Mouse (Mus musculus): ENCODE measurements around the gene Olfr222.
A peak's percentile ranks its signal among the peaks of the same experiment; 100 is the strongest.
"Not testable (repeated sequence)": the region's sequence is repeated elsewhere in the genome, so short reads cannot be mapped to it uniquely, and the experiment has no call there.

Olfr222 gene

GRCm38 (mm10) chr11:59576135-59576534, at the start of gene Olfr222:
TSS of gene Olfr222 (minus strand) at chr11:59576235.
- not testable (repeated sequence) for DNase-seq

GRCm38 (mm10) chr11:59624017-59624630, 48.1 kb upstream of the Olfr222 start:
- DNase-seq, result peak; percentile 47

- DNase-seq, result no peak
Measured at GRCm38 (mm10) chr11:59622214-59622613, 46.2 kb upstream of the Olfr222 start.

GRCm38 (mm10) chr11:59616986-59617385, 41.0 kb upstream of the Olfr222 start:
- DNase-seq, result not testable (repeated sequence)

- DNase-seq, result peak; percentile 34
Measured at GRCm38 (mm10) chr11:59614120-59614519, 38.1 kb upstream of the Olfr222 start.

GRCm38 (mm10) chr11:59611646-59612045, 35.6 kb upstream of the Olfr222 start:
- no peak for DNase-seq

GRCm38 (mm10) chr11:59602287-59602686, 26.3 kb upstream of the Olfr222 start:
- DNase-seq, result no peak

GRCm38 (mm10) chr11:59600872-59601271, 24.8 kb upstream of the Olfr222 start:
- DNase-seq, result no peak

- DNase-seq, result no peak
Measured at GRCm38 (mm10) chr11:59599211-59599610, 23.2 kb upstream of the Olfr222 start.

GRCm38 (mm10) chr11:59596950-59597349, 20.9 kb upstream of the Olfr222 start:
- no peak for DNase-seq

- no peak for DNase-seq
Measured at GRCm38 (mm10) chr11:59596091-59596490, 20.1 kb upstream of the Olfr222 start.

GRCm38 (mm10) chr11:59593189-59593588, 17.2 kb upstream of the Olfr222 start, which contains the start of gene Olfr223:
TSS of gene Olfr223 (minus strand) at chr11:59593289.
- DNase-seq, result no peak

- DNase-seq, result no peak
Measured at GRCm38 (mm10) chr11:59589496-59589895, 13.5 kb upstream of the Olfr222 start.

- no peak for DNase-seq
Measured at GRCm38 (mm10) chr11:59584539-59584938, 8.5 kb upstream of the Olfr222 start.

- DNase-seq, result no peak
Measured at GRCm38 (mm10) chr11:59575726-59576125, 309 bp downstream of the Olfr222 start.

- DNase-seq, result no peak
Measured at GRCm38 (mm10) chr11:59569306-59569705, 6.7 kb downstream of the Olfr222 start.

- no peak for DNase-seq
Measured at GRCm38 (mm10) chr11:59562837-59563236, 13.2 kb downstream of the Olfr222 start.

- no peak for DNase-seq
Measured at GRCm38 (mm10) chr11:59562336-59562735, 13.7 kb downstream of the Olfr222 start.

- DNase-seq, result no peak
Measured at GRCm38 (mm10) chr11:59560906-59561305, 15.1 kb downstream of the Olfr222 start.

GRCm38 (mm10) chr11:59554535-59554934, 21.5 kb downstream of the Olfr222 start:
- DNase-seq, result no peak

- DNase-seq, result no peak
Measured at GRCm38 (mm10) chr11:59554127-59554526, 21.9 kb downstream of the Olfr222 start.

GRCm38 (mm10) chr11:59544005-59544404, 32.0 kb downstream of the Olfr222 start:
- DNase-seq, result no peak

GRCm38 (mm10) chr11:59543376-59543775, 32.7 kb downstream of the Olfr222 start:
- DNase-seq, result no peak

- DNase-seq, result no peak
Measured at GRCm38 (mm10) chr11:59542442-59542841, 33.6 kb downstream of the Olfr222 start.

- no peak for DNase-seq
Measured at GRCm38 (mm10) chr11:59541324-59541723, 34.7 kb downstream of the Olfr222 start, which contains the start of gene Nlrp3. TSS of gene Nlrp3 (plus strand) at chr11:59541568.
